Mouse (Mus musculus): Measurements from ENCODE around the gene Hhipl1. TPM values are rescaled to one million over a fixed set of nuclear protein-coding genes. Genes with fewer than 3 reads are reported as not detected.

The Hhipl1 gene
- polyA plus RNA-seq, 1 experiment from 2014 or later: 0.87 TPM

DNA sequence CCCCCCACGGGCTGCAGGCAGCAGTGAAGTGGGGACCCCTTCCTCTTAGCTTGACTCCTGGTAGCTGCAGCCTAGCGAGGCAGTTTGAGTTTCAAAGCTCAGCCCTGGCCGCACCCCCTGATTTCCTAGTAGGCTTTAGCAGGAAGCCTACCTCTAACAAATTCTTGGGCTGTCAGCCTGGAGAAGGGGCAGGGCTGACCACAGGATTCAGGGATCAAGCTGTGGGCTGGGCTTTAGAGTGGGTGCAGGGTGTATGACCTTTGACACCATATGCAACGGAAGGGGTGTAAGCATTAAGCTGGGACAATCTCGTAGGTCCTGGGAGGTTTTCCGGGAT is 65.3 kb downstream of the Hhipl1 start:
- ATAC-seq (ENCODE audit: insufficient read depth, low FRiP score, low read depth): 0 out of 2 replicates have a peak, but pooled peaks have one; percentile 5
- Histone ChIP-seq H3K4me3 (replicated peaks) (no peak overlapping the region; the same call in 1 of the 2 replicates), H3K36me3 (no peaks in the 10 kb centered on the region), H3K4me1 (peaks cover 25% of the 10 kb centered on the region), H3K27me3 (replicated peaks) (no peaks in the 10 kb centered on the region), H3K9ac (no peak overlapping the region), H3K27ac (peak overlapping the region; percentile 72), H3K9me3 (no peaks in the 10 kb centered on the region), H3K4me2 (peak overlapping the region; percentile 42)
- 63% methylated on average over 6 of the region's 6 CpGs for WGBS

GRCm38 (mm10) chr12:108372241-108372640 is 66.2 kb downstream of the Hhipl1 start:
- H3K4me3 ChIP-seq (replicated peaks): no peak overlapping the region
- H3K4me2 ChIP-seq: no peak overlapping the region
- H3K36me3 ChIP-seq: no peaks in the 10 kb centered on the region
- no peaks in the 10 kb centered on the region for H3K9me3 ChIP-seq
- no peak for ATAC-seq (ENCODE audit: insufficient read depth, low FRiP score, low read depth)
- peak overlapping the region; percentile 45; the same call in 1 of the 2 replicates for H3K27ac ChIP-seq
- no peaks in the 10 kb centered on the region for H3K27me3 ChIP-seq (replicated peaks)
- H3K4me1 ChIP-seq: peaks cover 25% of the 10 kb centered on the region
- WGBS: 79% methylated on average over 17 of the region's 17 CpGs
- H3K9ac ChIP-seq: no peak overlapping the region

GRCm38 (mm10) chr12:108373611-108374010 is 67.5 kb downstream of the Hhipl1 start:
- H3K4me3 ChIP-seq (replicated peaks): no peak overlapping the region
- no peaks in the 10 kb centered on the region for H3K36me3 ChIP-seq
- no peak overlapping the region for H3K27ac ChIP-seq
- H3K9me3 ChIP-seq: no peaks in the 10 kb centered on the region
- H3K4me1 ChIP-seq: peaks cover 25% of the 10 kb centered on the region
- ATAC-seq (ENCODE audit: insufficient read depth, low FRiP score, low read depth): no peak
- no peaks in the 10 kb centered on the region for H3K27me3 ChIP-seq (replicated peaks)
- H3K9ac ChIP-seq: no peak overlapping the region
- H3K4me2 ChIP-seq: no peak overlapping the region
- 59% methylated on average over 9 of the region's 9 CpGs for WGBS

- no peak overlapping the region for H3K4me3 ChIP-seq (replicated peaks)
- H3K4me1 ChIP-seq: peaks cover 21% of the 10 kb centered on the region
- no peak overlapping the region for H3K27ac ChIP-seq
- H3K4me2 ChIP-seq: no peak overlapping the region
- no peaks in the 10 kb centered on the region for H3K9me3 ChIP-seq
- no peaks in the 10 kb centered on the region for H3K27me3 ChIP-seq (replicated peaks)
- ATAC-seq (ENCODE audit: insufficient read depth, low FRiP score, low read depth): no peak
- no peaks in the 10 kb centered on the region for H3K36me3 ChIP-seq
- no peak overlapping the region for H3K9ac ChIP-seq
- 81% methylated on average over 8 of the region's 8 CpGs for WGBS
Measured at GRCm38 (mm10) chr12:108374689-108375088, 68.6 kb downstream of the Hhipl1 start.

DNA sequence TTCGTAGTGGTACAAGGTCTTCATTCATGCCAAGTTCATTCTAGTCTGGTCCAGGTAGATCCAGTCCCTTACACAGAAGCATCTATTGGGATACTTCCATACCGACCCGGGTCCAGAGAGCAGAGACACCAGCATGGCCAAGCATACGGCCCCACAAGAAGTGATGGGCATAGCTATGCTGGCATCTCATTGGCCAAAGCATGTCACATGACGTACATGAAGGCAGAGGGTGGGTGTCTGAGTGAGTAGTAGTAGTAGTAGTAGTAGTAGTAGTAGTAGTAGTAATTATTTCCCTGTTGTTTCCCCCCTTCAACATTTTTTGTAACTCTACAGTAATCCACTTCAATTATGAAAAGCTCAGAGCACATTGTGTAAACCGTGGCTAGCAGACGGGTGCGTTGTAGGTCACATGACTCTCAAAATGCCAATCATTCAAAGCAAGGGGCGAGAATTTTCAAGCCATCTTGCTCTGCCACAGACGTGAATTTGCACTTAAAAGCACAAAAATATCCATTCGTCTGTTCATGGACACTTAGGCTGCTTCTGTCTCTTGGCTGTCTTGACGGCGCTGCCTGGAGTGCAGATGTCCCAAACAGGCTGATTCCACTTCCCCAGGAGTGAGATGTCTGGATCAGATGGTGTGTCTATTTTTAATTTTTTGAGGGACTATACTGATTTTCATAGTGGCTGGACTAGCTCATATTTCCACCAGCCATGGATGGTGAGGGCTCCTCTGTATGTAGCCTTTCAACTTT is 72.5 kb downstream of the Hhipl1 start:
- no peaks in the 10 kb centered on the region for H3K36me3 ChIP-seq
- no peak overlapping the region for H3K4me3 ChIP-seq (replicated peaks)
- H3K4me1 ChIP-seq: 0 out of 2 replicates have a peak, but pooled peaks cover 3% of the 10 kb centered on the region
- H3K27ac ChIP-seq: no peak overlapping the region
- ATAC-seq (ENCODE audit: insufficient read depth, low FRiP score, low read depth): no peak
- 76% methylated on average over 13 of the region's 13 CpGs for WGBS
- no peak overlapping the region for H3K9ac ChIP-seq
- H3K4me2 ChIP-seq: no peak overlapping the region
- H3K9me3 ChIP-seq: no peaks in the 10 kb centered on the region
- H3K27me3 ChIP-seq (replicated peaks): no peaks in the 10 kb centered on the region

Other genes starting within 250 kb of the Hhipl1 start
- 87.1 and 94.2 TPM in 2 replicates for gene Setd3, start 127.0 kb upstream of the Hhipl1 start, polyA plus RNA-seq (2015; fragmentation: Nextera tagmentation; extraction: Ambion mirVana)
- 3.2 TPM in 2 replicates for gene Ccnk, start 126.7 kb upstream of the Hhipl1 start, polyA plus RNA-seq (2015; fragmentation: Nextera tagmentation; extraction: Ambion mirVana)
- gene Ccdc85c, start 30.8 kb upstream of the Hhipl1 start, polyA plus RNA-seq (2015; fragmentation: Nextera tagmentation; extraction: Ambion mirVana): 7.3 and 7.9 TPM in 2 replicates
- 7.4 and 8.4 TPM in 2 replicates for gene Cyp46a1, start 28.1 kb downstream of the Hhipl1 start, polyA plus RNA-seq (2015; fragmentation: Nextera tagmentation; extraction: Ambion mirVana)
- 67.6 and 72.2 TPM in 2 replicates for gene Eml1, start 64.7 kb downstream of the Hhipl1 start, polyA plus RNA-seq (2015; fragmentation: Nextera tagmentation; extraction: Ambion mirVana)
- 48.3 and 59.1 TPM in 2 replicates for gene Evl, start 248.4 kb downstream of the Hhipl1 start, polyA plus RNA-seq (2015; fragmentation: Nextera tagmentation; extraction: Ambion mirVana)